Mouse (Mus musculus): ENCODE data around the gene Zhx3.

DNA sequence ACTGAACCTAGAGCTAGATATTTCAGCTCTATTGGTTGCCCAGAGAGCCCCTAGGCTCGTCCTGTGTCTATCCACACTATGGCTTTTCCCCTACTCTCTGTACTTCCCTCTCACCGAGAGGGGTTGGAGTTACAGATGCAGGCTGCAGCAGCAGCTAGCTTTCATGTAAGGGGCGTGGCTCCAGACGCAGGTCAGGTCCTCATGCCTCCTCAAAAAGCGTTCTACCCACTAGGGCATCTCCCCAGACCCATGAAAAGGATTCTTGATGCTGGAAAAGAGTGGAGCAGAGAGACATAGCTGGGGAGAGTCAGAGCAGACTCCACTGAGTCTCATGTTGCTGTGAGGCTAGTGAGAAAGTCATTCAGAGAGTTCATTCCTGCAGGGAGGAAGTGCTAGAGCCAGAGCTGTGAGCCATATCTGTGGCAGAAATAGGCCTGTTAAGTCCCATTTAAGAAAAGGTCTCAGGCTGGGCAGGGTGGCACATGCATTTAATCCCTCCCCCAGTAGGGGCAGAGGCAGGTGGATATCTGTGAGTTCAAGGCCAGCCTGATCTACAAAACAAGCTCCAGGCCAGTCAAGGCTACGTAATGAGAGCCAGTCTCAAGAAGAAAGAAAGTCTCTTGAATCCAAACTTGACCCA is 8.8 kb upstream of the Zhx3 start:
- no peak for TF ChIP-seq CTCF (IDR thresholded peaks at IDR 0.05; ENCODE audit: borderline replicate concordance, insufficient read depth, low read depth, low read length)
- TF ChIP-seq POLR2A (IDR thresholded peaks at IDR 0.05; ENCODE audit: borderline replicate concordance, insufficient read depth, low read length): no peak
